Mouse (Mus musculus) kidney, adult 2 months (tissue): Measurements from ENCODE around the gene Cbarp.

Source experiments
- CTCF ChIP-seq: fragments of 200-500 bp; conservative IDR thresholded peaks from 2 replicates; pipeline ENCODE4 v1.5.1; 2011; ENCODE audit warnings: low read depth, mild to moderate bottlenecking, control low read depth, low read length, moderate library complexity, mixed read lengths; ENCODE audit not compliant: insufficient read depth, insufficient read length
- POLR2A ChIP-seq: fragments of 200-500 bp; IDR thresholded peaks from one replicate; pipeline ENCODE4 v1.6.1; 2011; ENCODE audit warnings: low read depth, low read length, control low read depth

GRCm38 (mm10) chr10:80098630-80099029, 42.0 kb downstream of the Cbarp start:
- no peak for TF ChIP-seq CTCF
- TF ChIP-seq POLR2A: no peak
